Mouse (Mus musculus): ENCODE measurements around the gene Adam21.
"Not testable (repeated sequence)": the region's sequence is repeated elsewhere in the genome, so short reads cannot be mapped to it uniquely, and the experiment has no call there.

Adam21 gene

DNA sequence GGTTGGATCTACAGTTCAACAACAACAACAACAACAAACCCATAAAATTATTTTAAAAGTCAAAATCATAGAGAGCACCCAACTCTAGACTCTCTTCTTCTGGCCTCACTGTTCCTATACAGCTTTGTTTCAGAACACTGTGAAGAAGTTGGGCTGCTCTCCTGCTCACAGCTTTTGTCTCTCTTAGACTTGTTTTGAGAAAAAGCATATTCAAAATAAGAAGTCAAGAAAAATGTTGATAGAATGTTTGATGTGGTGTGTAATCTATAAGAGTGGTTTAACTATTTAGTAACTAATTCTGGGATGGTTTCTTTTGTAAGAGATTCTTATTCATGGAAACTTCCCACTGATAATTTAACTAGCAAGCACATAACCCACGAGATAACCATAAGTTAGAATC lies at the start of gene Adam21:
TSS of gene Adam21 (minus strand) at position 101 of the 400 bp plus-strand sequence.
- no peak for DNase-seq (ENCODE audit: extremely low spot score, low read depth, low spot score)

DNA sequence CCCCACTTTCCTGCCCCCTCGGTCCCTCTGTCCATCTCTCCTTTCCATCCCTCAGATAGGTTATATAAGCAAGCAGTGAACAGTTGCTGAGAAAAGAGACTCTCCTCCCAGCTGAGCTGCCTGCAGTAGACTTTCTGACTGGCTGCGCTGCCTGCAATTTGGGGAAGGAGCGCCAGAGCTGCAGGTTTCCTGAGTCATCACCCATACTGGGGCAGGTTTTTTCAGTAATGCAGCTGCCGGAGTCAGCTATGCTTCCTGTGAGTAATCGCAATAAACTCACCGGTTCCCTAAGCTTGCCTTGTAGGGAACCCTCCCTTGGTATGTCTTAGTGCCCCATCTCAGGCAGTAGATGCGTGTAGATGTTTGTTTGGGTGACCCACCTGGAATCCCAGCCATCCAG lies 48.7 kb upstream of the Adam21 start:
- DNase-seq (ENCODE audit: extremely low spot score, low read depth, low spot score), result no peak

- DNase-seq (ENCODE audit: extremely low spot score, low read depth, low spot score), result no peak
Observed at GRCm38 (mm10) chr12:81615807-81616206, 47.5 kb upstream of the Adam21 start.

DNA sequence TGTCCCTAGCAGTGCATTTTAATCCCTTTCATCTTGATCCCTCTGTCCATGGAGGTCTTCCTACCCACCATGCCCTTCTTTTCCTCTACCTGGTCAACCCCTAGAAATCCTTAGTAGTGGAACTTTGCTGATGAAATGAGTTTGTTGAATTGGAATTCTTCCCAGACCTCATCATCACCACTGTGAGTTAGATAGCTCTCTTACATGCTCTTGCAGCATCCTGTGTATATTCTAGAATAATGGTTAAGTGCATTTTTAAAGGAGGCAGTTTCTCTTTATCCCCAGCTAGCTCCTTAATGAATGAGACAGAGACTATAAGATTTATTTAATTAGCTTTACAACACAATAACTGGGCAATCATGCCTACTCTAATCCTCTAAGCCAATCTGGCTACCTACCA lies 41.2 kb upstream of the Adam21 start:
- no peak for DNase-seq (ENCODE audit: extremely low spot score, low read depth, low spot score)

DNA sequence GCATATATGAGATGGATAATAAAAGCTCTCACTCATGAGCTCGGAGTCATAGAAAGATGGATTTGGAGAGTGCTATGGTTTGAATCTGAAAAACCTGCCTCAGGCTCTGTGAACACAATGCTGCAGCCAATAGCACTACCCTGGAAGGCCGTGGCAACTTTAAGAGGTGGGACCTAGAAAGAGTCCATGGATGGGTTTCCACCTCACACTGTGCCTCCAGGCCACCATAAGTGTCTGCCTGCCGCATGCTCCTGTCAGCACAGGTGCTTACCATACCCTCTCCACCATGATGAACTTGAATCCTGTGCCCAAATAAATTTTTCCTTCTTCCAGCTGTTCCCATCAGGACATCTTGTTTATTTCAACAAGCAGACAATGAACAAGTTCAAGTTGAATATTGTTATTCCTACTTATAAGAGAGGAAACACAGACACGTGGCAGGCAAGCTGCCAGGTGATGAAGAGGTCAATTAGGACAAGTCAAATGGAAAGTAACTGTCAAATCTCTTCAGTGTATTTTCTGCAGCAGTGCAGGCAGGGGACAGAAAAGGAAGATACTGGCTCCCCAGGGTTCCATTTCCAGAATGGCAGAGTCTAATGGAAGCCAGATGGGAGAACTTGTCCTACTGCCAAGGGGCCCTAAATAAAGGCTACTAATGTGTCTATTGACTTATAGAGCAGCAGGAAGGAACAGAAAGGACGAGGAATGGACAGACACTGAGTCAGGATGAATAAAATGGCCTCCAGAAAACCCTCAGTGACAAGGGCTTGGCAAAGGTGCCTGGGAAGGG lies 36.9 kb upstream of the Adam21 start:
- DNase-seq (ENCODE audit: extremely low spot score, low read depth, low spot score), result no peak

DNA sequence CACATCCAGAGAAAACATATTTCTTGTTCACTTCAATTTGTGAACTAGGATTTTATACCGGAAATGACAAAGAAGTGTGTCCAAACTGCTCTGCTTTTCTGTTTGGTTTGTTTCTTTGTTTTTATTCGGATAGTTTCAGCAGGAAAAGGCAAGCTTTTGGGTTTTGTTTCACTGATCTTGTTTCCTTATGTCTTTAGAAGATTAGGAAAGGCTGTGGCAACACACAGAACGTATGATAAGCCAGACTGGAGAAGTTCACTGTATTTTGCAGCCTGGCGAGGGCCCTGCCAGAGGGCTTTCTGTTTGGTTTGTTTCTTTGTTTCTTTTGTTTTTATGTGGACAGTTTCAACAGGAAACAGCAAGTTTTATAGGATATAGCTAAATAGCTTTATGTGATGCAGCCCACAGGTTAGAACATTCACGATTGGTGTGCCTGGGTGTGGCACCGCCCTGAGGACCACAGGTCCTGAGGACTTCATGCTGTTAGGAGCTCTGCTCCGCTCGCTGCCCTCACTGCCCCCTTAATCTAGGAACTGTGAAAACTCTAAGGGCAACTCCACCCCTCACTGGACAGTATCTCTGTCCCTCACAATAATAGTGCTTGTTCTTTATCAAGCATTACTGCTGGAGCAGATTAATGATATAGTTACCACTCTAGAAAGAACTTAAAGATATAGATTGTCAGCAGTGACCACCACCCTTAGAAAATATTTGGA lies 28.4 kb upstream of the Adam21 start:
- DNase-seq (ENCODE audit: extremely low spot score, low read depth, low spot score), result no peak

DNA sequence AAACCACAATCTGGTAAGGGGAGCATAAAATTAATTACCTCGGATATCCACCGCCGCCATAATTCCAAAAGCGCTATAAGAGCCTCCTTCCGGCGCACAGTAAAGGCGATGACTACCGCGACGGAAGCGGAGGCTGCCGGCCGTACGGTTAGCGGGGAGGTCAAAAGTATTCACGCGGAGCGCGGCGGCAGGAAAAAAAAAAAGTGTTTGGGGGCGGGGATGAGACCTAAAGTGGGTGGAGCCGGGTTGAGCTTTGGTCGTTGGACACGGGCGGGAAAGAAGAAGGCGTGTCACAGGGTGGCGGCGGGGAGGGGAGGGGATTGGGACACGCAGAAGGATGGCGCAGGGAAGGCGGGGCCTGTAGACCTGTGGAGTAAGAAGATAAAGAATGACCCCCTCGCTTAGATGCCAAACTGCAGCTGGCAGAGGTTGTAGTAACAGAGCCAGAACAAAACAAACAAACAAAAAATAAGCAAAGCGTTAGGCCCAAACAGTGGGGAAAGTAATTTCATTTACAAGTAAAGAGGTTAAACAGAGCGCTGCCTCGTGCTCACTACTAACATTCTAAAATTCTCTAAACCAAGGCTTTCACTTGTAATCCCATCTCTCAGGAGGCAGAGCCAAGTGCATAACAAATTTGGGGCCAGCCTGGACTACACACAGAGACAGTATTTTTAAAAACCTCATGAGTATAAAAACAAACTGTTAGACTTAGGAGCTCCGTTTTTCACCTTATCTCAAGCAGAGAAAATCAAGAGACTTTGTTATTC lies 26.8 kb upstream of the Adam21 start, which contains the start of gene Med6:
TSS of gene Med6 (minus strand) at position 107 of the 770 bp plus-strand sequence.
- DNase-seq (ENCODE audit: extremely low spot score, low read depth, low spot score), result peak; percentile 83

DNA sequence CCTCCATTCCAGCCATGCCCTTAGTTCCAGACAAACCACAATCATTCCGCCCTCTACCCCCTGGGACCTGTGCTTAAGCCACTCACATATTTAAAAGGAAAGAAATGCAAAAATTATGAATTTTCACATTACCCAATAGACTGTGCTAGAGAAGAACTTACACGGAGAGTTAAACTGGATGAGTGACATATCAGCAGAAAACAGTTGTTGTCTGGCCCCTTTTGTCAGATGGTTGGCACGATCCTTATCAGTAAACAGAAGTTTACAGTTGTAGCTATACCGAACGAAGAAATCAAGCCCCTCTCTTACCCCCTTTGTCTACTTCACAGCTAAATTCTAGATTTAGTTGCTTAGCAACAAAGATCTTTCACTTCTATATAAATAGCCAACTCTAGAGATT lies 343 bp downstream of the Adam21 start:
- DNase-seq (ENCODE audit: extremely low spot score, low read depth, low spot score), result no peak

GRCm38 (mm10) chr12:81564173-81564572 lies 4.1 kb downstream of the Adam21 start:
- DNase-seq (ENCODE audit: extremely low spot score, low read depth, low spot score), result no peak

GRCm38 (mm10) chr12:81549286-81549685 lies 19.0 kb downstream of the Adam21 start:
- DNase-seq (ENCODE audit: extremely low spot score, low read depth, low spot score), result no peak

- DNase-seq (ENCODE audit: extremely low spot score, low read depth, low spot score), result no peak
Observed at GRCm38 (mm10) chr12:81547163-81547562, 21.1 kb downstream of the Adam21 start.

- DNase-seq (ENCODE audit: extremely low spot score, low read depth, low spot score), result no peak
Observed at GRCm38 (mm10) chr12:81533029-81533419, 35.2 kb downstream of the Adam21 start.

DNA sequence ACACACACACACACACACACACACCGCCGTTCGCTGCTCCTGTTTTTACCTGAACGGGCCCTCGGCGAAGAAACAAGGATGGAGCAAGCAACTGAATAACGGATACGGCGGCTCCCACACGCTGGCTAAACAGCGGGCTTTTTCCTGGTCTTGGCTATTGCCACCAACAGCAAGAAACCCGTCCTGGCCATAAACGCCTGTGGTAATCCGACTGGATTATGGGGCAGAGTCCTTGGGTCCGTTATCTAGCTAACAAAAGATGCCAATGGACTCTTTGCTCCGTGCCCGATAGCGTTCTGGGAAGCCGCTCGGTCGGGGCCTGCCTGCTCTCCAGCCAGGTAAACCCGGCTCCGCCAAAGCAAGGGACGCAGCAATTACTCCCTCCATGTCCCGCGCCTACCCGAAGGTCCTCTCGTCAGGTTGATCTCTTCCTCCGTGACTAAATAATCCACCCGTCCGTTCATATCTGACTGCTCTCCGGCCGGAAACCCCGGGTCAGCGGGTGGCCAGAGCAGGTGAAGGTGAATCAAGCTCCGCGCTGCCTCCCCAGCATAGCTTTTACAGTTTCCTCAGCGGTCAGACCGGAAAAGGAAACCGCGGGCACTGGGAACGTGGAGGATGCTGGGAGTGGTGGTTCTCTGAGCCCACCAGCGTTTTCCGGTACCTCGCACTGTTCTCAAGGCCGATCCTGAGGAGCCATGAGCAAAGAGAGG lies 35.8 kb downstream of the Adam21 start, which contains the start of the genes Gm20498 and Synj2bp:
TSS of gene Gm20498 (minus strand) at position 590 of the 713 bp plus-strand sequence.
TSS of gene Synj2bp (minus strand) at position 596 of the 713 bp plus-strand sequence.
- DNase-seq (ENCODE audit: extremely low spot score, low read depth, low spot score), result peak; percentile 58

- not testable (repeated sequence) for DNase-seq (ENCODE audit: extremely low spot score, low read depth, low spot score)
Observed at GRCm38 (mm10) chr12:81530587-81530986, 37.7 kb downstream of the Adam21 start.

Data from hindlimb bud, embryonic 11.5 days (tissue).